Mouse (Mus musculus): ENCODE data around the gene Zfand6. TPM values are rescaled to one million over a fixed set of nuclear protein-coding genes. Genes with fewer than 3 reads are reported as not detected.

Zfand6 gene
- polyA plus RNA-seq (2014; fragmentation: Illumina TruSeq; extraction: RNeasy Lipid Tissue Mini Kit (QIAGEN cat#74804); ENCODE audit: low read depth, low replicate concordance): 151 TPM

GRCm38 (mm10) chr7:84689251-84690100 is at the start of gene Zfand6:
Gene Zfand6, minus strand, starts transcription at chr7:84689959.

GRCm38 (mm10) chr7:84606293-84606749 is 83.4 kb downstream of the Zfand6 start, which contains the start of gene Fah:
Gene Fah, minus strand, starts transcription at chr7:84606722.

Other genes with a start within 250 kb of the Zfand6 start
- 0.22 TPM for gene Gm2115, start 161.0 kb downstream of the Zfand6 start, polyA plus RNA-seq (2014; fragmentation: Illumina TruSeq; extraction: RNeasy Lipid Tissue Mini Kit (QIAGEN cat#74804); ENCODE audit: low read depth, low replicate concordance)
- gene Fah, start 83.2 kb downstream of the Zfand6 start, polyA plus RNA-seq (2014; fragmentation: Illumina TruSeq; extraction: RNeasy Lipid Tissue Mini Kit (QIAGEN cat#74804); ENCODE audit: low read depth, low replicate concordance): 86.7 TPM
- gene Olfr291, start 163.6 kb upstream of the Zfand6 start, polyA plus RNA-seq (2014; fragmentation: Illumina TruSeq; extraction: RNeasy Lipid Tissue Mini Kit (QIAGEN cat#74804); ENCODE audit: low read depth, low replicate concordance): not detected